Mouse (Mus musculus): ENCODE data around the gene Lalba. TPM values are rescaled to one million over a fixed set of nuclear protein-coding genes. Genes with fewer than 3 reads are reported as not detected.
"Not testable (repeated sequence)": the region's sequence is repeated elsewhere in the genome, so short reads cannot be mapped to it uniquely, and the experiment has no call there.

Gene Lalba
- polyA plus RNA-seq, 1 experiment from 2014 or later: not detected

DNA sequence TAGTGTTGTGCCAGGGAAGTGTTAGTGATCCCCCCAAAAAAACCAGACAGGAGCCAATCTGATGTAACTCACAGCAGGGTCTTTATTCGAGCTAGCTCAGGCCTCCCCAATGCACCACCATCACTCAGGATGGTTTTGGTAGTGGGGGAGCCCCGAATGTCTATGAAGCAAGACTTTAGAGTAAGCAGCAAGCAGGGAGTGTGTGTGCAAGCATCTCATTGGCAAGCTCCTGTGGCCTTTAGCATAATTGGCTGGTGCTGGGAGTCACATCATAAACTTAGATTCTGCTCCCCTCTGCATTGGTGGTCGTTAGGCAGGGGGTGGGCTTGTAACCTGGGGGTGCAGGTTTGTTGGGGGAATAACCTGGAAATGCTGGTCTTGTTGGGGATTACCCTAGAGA, 31.2 kb upstream of the Lalba start:
- not testable (repeated sequence) for H3K4me3 ChIP-seq (ENCODE audit: low read length); H3K27ac ChIP-seq (ENCODE audit: low read depth, low read length); H3K4me1 ChIP-seq (ENCODE audit: control insufficient read depth, insufficient read depth, low read depth, low read length); H3K27me3 ChIP-seq (replicated peaks; ENCODE audit: control insufficient read depth, insufficient read depth, low read length); H3K4me2 ChIP-seq (ENCODE audit: low read length); H3K36me3 ChIP-seq (ENCODE audit: control insufficient read depth, insufficient read depth, low read length); H3K9ac ChIP-seq (ENCODE audit: low read depth, low read length); ATAC-seq; H3K9me3 ChIP-seq (ENCODE audit: control insufficient read depth, low read length)
- WGBS: 71% methylated on average over 3 of the region's 3 CpGs

DNA sequence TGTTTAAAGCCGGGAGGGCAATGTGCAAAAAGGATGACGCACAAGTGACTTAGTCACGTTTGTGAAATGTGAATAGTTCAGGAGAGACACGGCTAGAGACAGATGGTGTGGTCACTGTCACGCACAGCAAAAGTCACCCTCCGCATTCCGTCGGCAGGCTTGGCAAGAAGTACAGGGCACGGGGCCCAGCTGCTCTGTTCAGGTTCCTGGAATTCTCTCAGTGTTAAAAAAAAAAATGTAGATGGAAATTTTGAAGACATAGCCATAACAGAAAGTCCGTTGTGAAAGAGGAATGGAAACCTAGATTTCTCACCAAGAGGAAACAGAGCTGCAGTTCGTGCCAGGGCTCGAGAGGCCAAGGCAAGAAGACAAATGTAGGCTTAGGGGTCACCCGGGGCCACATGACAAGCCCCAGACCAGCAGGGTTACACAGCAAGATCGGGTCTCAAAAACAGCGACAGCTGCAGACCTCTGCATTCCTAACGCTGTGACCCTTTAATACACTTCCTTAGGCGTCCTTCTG, 30.3 kb upstream of the Lalba start:
- Histone ChIP-seq H3K27ac (ENCODE audit: low read depth, low read length) (no peak overlapping the region), H3K4me1 (ENCODE audit: control insufficient read depth, insufficient read depth, low read depth, low read length) (0 out of 2 replicates have a peak, but pooled peaks cover 2% of the 10 kb centered on the region), H3K27me3 (replicated peaks; ENCODE audit: control insufficient read depth, insufficient read depth, low read length) (no peaks in the 10 kb centered on the region), H3K9me3 (ENCODE audit: control insufficient read depth, low read length) (no peaks in the 10 kb centered on the region), H3K4me3 (ENCODE audit: low read length) (no peak overlapping the region), H3K9ac (ENCODE audit: low read depth, low read length) (no peak overlapping the region), H3K36me3 (ENCODE audit: control insufficient read depth, insufficient read depth, low read length) (0 out of 2 replicates have a peak, but pooled peaks cover 2% of the 10 kb centered on the region), H3K4me2 (ENCODE audit: low read length) (no peak overlapping the region)
- 48% methylated on average over 17 of the region's 17 CpGs for WGBS
- ATAC-seq: no peak

DNA sequence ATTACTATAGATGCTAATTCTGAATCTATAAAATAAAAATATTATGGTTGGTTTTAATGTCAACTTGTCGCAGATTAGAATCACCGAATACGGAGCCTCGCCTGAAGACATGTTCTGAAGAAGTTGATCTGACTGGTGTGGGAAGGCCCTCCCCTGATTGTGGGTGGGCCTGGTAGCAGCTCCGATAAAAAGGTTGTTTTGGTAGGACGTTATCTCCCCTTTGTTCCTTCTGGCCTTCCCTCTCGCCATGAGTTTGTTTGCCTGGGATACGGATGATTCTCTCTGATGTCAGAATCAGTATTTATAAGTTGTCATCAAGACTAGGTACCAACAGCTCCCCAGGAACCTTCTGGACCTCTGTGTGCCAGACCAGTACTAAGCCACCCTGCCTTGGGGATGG, 29.7 kb upstream of the Lalba start:
- H3K9ac ChIP-seq (ENCODE audit: low read depth, low read length): no peak overlapping the region
- 62% methylated on average over 8 of the region's 8 CpGs for WGBS

DNA sequence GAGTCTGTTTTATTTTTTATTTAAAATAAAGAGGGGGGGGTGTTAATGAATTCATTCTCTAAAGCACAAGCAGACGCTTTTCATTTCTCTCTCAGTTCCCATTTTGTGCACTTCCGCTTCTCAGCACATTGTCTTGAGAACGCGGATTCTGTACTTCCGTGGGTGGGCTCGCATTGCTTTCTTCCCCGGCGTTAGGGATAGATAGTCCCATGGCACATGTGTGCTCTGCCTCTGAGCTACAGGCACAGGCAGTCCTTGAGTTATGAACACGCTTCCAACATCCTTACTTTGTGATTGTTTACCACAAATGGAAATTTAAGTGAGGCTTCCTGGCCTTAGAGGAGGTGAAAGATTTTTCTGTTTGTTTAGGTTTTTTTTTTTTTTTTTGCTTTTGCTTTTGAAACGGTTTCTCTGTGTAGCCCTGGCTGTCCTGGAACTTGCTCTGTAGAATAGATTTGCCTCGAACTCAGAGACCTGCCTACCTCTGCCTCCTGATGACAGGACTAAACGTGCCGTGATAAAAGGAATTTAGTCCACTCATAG, 28.9 kb upstream of the Lalba start:
- ATAC-seq: no peak
- H3K4me3 ChIP-seq (ENCODE audit: low read length): no peak overlapping the region
- no peaks in the 10 kb centered on the region for H3K27me3 ChIP-seq (replicated peaks; ENCODE audit: control insufficient read depth, insufficient read depth, low read length)
- H3K4me1 ChIP-seq (ENCODE audit: control insufficient read depth, insufficient read depth, low read depth, low read length): 0 out of 2 replicates have a peak, but pooled peaks cover 2% of the 10 kb centered on the region
- H3K4me2 ChIP-seq (ENCODE audit: low read length): no peak overlapping the region
- WGBS: 45% methylated on average over 13 of the region's 13 CpGs
- no peak overlapping the region for H3K9ac ChIP-seq (ENCODE audit: low read depth, low read length)
- H3K36me3 ChIP-seq (ENCODE audit: control insufficient read depth, insufficient read depth, low read length): no peaks in the 10 kb centered on the region
- no peak overlapping the region for H3K27ac ChIP-seq (ENCODE audit: low read depth, low read length)
- H3K9me3 ChIP-seq (ENCODE audit: control insufficient read depth, low read length): no peaks in the 10 kb centered on the region

More for the DNA sequence above, 29.7 kb upstream of the Lalba start:
- ATAC-seq: no peak
- Histone ChIP-seq H3K36me3 (ENCODE audit: control insufficient read depth, insufficient read depth, low read length) (no peaks in the 10 kb centered on the region), H3K4me3 (ENCODE audit: low read length) (no peak overlapping the region), H3K9me3 (ENCODE audit: control insufficient read depth, low read length) (no peaks in the 10 kb centered on the region), H3K27ac (ENCODE audit: low read depth, low read length) (no peak overlapping the region), H3K4me2 (ENCODE audit: low read length) (no peak overlapping the region), H3K27me3 (replicated peaks; ENCODE audit: control insufficient read depth, insufficient read depth, low read length) (no peaks in the 10 kb centered on the region), H3K4me1 (ENCODE audit: control insufficient read depth, insufficient read depth, low read depth, low read length) (0 out of 2 replicates have a peak, but pooled peaks cover 2% of the 10 kb centered on the region)

DNA sequence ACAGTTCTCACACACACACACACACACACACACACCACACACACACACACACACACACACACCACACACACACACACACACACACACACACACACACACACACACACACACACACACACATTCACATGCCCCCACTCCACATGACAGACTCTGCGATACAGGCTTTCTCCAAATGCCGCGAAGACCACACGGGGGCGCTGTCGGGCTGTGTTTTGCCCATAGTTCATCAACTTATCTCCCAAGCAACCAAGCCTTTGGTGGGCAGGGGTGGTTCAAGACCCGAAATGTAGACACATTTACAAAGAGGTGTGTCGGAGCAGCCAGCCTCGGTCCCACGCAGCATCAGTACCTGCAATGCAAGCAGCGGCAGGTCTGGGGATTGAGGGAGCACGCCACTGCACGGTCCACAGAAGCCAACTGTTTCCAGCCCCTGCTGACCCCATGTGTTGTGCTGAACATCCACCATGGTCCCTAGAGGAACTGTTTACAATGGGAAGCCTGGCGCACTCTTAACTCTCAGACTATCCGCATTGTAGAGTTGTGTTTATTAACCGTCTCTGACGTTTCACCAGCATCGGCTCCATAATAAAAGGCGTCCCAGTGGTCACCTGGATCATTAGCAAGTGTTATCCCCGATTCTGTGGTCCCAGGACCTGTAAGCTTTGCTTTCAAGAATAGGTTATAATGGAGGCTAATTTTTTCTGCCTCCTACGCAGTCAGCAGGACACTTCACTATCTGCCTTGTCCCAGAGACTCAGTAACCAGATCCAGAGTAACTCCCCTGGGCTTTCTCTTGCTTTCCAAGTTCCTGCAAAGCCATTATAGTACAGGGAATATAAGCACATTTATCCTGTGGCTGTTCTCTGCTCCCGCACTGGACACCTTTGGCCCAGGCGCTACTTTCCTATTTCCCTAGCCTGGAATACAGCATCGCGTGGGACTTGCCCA, 28.2 kb upstream of the Lalba start:
- ATAC-seq: 0 out of 2 replicates have a peak, but pooled peaks have one; percentile 48
- 24% methylated on average over 25 of the region's 25 CpGs for WGBS
- H3K27ac ChIP-seq (ENCODE audit: low read depth, low read length): no peak overlapping the region
- H3K27me3 ChIP-seq (replicated peaks; ENCODE audit: control insufficient read depth, insufficient read depth, low read length): no peaks in the 10 kb centered on the region
- H3K9ac ChIP-seq (ENCODE audit: low read depth, low read length): peak overlapping the region; percentile 48; the same call in 1 of the 2 replicates
- H3K36me3 ChIP-seq (ENCODE audit: control insufficient read depth, insufficient read depth, low read length): no peaks in the 10 kb centered on the region
- peak overlapping the region; percentile 30 for H3K4me3 ChIP-seq (ENCODE audit: low read length)
- peak overlapping the region; percentile 68 for H3K4me2 ChIP-seq (ENCODE audit: low read length)
- H3K4me1 ChIP-seq (ENCODE audit: control insufficient read depth, insufficient read depth, low read depth, low read length): 0 out of 2 replicates have a peak, but pooled peaks cover 2% of the 10 kb centered on the region
- no peaks in the 10 kb centered on the region for H3K9me3 ChIP-seq (ENCODE audit: control insufficient read depth, low read length)

DNA sequence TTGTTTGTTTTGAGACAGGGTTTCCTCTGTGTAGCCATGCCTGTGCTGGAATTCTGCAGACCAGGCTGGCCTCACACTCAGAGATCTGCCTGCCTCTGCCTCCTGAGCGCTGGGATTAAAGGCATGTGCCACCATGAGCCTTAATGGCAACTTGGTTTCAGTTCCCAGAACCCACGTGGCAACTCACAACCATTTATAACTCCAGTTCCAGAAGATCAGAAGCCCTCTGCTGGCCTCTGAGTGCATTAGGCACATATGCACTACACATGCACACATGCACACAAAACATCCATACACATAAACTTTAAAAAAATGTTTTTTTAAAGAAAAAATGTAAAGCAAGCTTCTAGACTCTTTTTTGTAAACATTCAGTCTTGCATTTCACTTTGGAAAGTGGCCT, 26.9 kb upstream of the Lalba start:
- no peaks in the 10 kb centered on the region for H3K36me3 ChIP-seq (ENCODE audit: control insufficient read depth, insufficient read depth, low read length)
- ATAC-seq: no peak
- H3K27me3 ChIP-seq (replicated peaks; ENCODE audit: control insufficient read depth, insufficient read depth, low read length): no peaks in the 10 kb centered on the region
- H3K9ac ChIP-seq (ENCODE audit: low read depth, low read length): no peak overlapping the region
- no peak overlapping the region for H3K4me2 ChIP-seq (ENCODE audit: low read length)
- H3K4me1 ChIP-seq (ENCODE audit: control insufficient read depth, insufficient read depth, low read depth, low read length): 0 out of 2 replicates have a peak, but pooled peaks cover 2% of the 10 kb centered on the region
- no peak overlapping the region for H3K27ac ChIP-seq (ENCODE audit: low read depth, low read length)
- 57% methylated on average over 2 of the region's 2 CpGs for WGBS
- H3K4me3 ChIP-seq (ENCODE audit: low read length): no peak overlapping the region
- H3K9me3 ChIP-seq (ENCODE audit: control insufficient read depth, low read length): no peaks in the 10 kb centered on the region

DNA sequence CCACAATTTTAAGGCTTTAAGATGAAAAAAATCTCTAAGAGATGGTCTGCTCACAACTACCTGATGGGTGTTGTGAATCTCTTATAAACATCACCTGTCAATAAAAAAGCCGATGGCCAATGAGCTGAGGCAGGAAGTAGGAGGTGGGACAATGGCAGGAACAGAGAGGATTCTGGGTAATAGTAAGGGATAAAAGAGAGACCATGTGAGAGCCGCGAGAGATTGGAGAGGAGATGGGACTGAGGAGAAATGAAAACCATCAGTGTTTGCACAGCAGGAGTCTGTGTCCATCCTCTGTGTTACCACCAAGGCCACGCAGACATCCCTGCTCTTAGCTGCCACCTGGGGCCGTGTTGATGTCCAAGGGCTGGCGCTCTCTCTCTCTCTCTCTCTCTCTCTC, 24.8 kb upstream of the Lalba start:
- H3K36me3 ChIP-seq (ENCODE audit: control insufficient read depth, insufficient read depth, low read length): no peaks in the 10 kb centered on the region
- no peak overlapping the region for H3K9ac ChIP-seq (ENCODE audit: low read depth, low read length)
- H3K27ac ChIP-seq (ENCODE audit: low read depth, low read length): no peak overlapping the region
- no peak for ATAC-seq
- H3K27me3 ChIP-seq (replicated peaks; ENCODE audit: control insufficient read depth, insufficient read depth, low read length): no peaks in the 10 kb centered on the region
- H3K4me1 ChIP-seq (ENCODE audit: control insufficient read depth, insufficient read depth, low read depth, low read length): 0 out of 2 replicates have a peak, but pooled peaks cover 2% of the 10 kb centered on the region
- no peaks in the 10 kb centered on the region for H3K9me3 ChIP-seq (ENCODE audit: control insufficient read depth, low read length)
- WGBS: 91% methylated on average over 6 of the region's 6 CpGs
- no peak overlapping the region for H3K4me2 ChIP-seq (ENCODE audit: low read length)
- H3K4me3 ChIP-seq (ENCODE audit: low read length): no peak overlapping the region

DNA sequence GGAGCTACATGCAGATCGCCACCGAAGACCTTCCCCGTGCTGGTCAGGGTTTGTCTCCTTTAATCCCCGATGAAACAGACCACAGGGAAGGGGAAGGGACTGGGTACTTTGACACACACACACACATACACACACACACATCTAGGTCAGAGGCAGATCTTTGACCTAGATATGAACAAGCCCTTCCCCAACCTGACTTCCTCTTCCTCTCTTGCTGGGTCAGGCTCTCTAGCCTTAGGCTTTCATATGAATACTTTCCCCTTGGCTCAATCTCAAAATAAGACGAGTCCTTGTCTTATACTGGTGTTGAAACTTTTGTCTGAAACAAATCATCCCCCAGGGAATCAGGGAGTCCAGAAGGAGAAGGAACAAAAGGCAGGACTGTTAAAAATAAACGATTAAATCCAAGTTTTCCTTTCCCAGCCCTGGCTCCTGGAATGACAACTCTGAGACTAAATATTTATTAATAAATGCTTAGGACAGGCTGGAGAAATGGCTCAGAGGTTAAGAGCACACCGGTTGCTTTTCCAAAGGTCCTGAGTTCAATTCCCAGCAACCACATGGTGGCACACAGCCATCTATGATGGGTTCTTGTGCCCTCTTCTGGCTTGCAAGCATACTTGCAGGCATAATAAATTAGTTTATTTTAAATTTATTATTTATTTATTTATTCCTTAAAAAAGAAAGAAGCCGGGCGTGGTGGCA, 23.9 kb upstream of the Lalba start:
- H3K4me3 ChIP-seq (ENCODE audit: low read length): no peak overlapping the region
- H3K27ac ChIP-seq (ENCODE audit: low read depth, low read length): no peak overlapping the region
- H3K4me1 ChIP-seq (ENCODE audit: control insufficient read depth, insufficient read depth, low read depth, low read length): 0 out of 2 replicates have a peak, but pooled peaks cover 2% of the 10 kb centered on the region
- no peaks in the 10 kb centered on the region for H3K27me3 ChIP-seq (replicated peaks; ENCODE audit: control insufficient read depth, insufficient read depth, low read length)
- H3K9ac ChIP-seq (ENCODE audit: low read depth, low read length): no peak overlapping the region
- 82% methylated on average over 9 of the region's 9 CpGs for WGBS
- H3K4me2 ChIP-seq (ENCODE audit: low read length): no peak overlapping the region
- H3K9me3 ChIP-seq (ENCODE audit: control insufficient read depth, low read length): no peaks in the 10 kb centered on the region
- H3K36me3 ChIP-seq (ENCODE audit: control insufficient read depth, insufficient read depth, low read length): no peaks in the 10 kb centered on the region
- ATAC-seq: no peak

Data from hindbrain, embryonic 16.5 days (tissue).